Mouse (Mus musculus) limb, embryonic 12.5 days (tissue): ENCODE measurements at regions not wholly inside any gene's neighbourhood (a gene's known extent, or its start where the extent isn't known, plus 50 kb on each side); places are given as distances from the start of the nearest gene placed in this dataset.

Experiments used
- ATAC-seq: fragments of 200-750 bp; cut with Nextera tagmentation; 2 replicates; pipeline ENCODE4 v1.8.0; 2017; ENCODE audit warnings: low read depth, moderate TSS enrichment; ENCODE audit not compliant: insufficient number of reproducible peaks, insufficient read depth, low FRiP score, low TSS enrichment
- H3K27ac ChIP-seq: fragments of 300-500 bp; sonication (generic); 2 replicates; pipeline ENCODE4 v1.5.1; 2016; ENCODE audit warnings: mild to moderate bottlenecking, moderate library complexity
- H3K27me3 ChIP-seq: fragments of 300-500 bp; sonication (generic); 2 replicates; pipeline ENCODE4 v1.6.1; 2016; ENCODE audit warnings: mild to moderate bottlenecking, moderate library complexity
- H3K36me3 ChIP-seq: fragments of 300-500 bp; sonication (generic); 2 replicates; pipeline ENCODE4 v1.6.1; 2016; ENCODE audit warnings: mild to moderate bottlenecking, moderate library complexity
- H3K4me1 ChIP-seq: fragments of 300-500 bp; sonication (generic); replicated peaks from 2 replicates; pipeline ENCODE4 v1.6.1; 2016
- H3K4me2 ChIP-seq: fragments of 300-500 bp; sonication (generic); 2 replicates; pipeline ENCODE4 v1.6.1; 2016; ENCODE audit warnings: mild to moderate bottlenecking, moderate library complexity
- H3K4me3 ChIP-seq: fragments of 300-500 bp; sonication (generic); replicated peaks from 2 replicates; pipeline ENCODE4 v1.5.1; 2016; ENCODE audit warnings: mild to moderate bottlenecking
- H3K9ac ChIP-seq: fragments of 300-500 bp; sonication (generic); replicated peaks from 2 replicates; pipeline ENCODE4 v1.6.1; 2016; ENCODE audit warnings: mild to moderate bottlenecking, moderate library complexity
- H3K9me3 ChIP-seq: fragments of 300-500 bp; sonication (generic); 2 replicates; pipeline ENCODE4 v1.6.1; 2016; ENCODE audit warnings: mild to moderate bottlenecking, moderate library complexity
- WGBS: fragments of 180-500 bp; shearing (Covaris S2); methylation state at CpG from one replicate; pipeline ENCODE4 v1.1.7; 2016; 5-methylcytosine and 5-hydroxymethylcytosine counted together

GRCm38 (mm10) chr9:120676771-120677170 lies 105.5 kb downstream of the Rpl14 start:
- H3K9ac ChIP-seq = no peak overlapping the region
- H3K4me2 ChIP-seq = peak overlapping the region; percentile 66; the same call in 1 of the 2 replicates
- no peak overlapping the region for H3K4me3 ChIP-seq
- no peak overlapping the region for H3K27ac ChIP-seq
- peaks cover 41% of the 10 kb centered on the region for H3K4me1 ChIP-seq
- WGBS = 24% methylated on average over 8 of the region's 8 CpGs
- H3K9me3 ChIP-seq = no peaks in the 10 kb centered on the region
- H3K27me3 ChIP-seq = peaks cover 20% of the 10 kb centered on the region
- H3K36me3 ChIP-seq = no peaks in the 10 kb centered on the region
- ATAC-seq = no peak

- Histone ChIP-seq H3K9me3 (no peaks in the 10 kb centered on the region), H3K27ac (no peak overlapping the region), H3K4me2 (no peak overlapping the region), H3K4me1 (peaks cover 38% of the 10 kb centered on the region), H3K36me3 (no peaks in the 10 kb centered on the region), H3K9ac (no peak overlapping the region), H3K4me3 (no peak overlapping the region), H3K27me3 (peaks cover 20% of the 10 kb centered on the region)
- ATAC-seq = no peak
- 83% methylated on average over 5 of the region's 5 CpGs for WGBS
These were observed 106.0 kb downstream of the Rpl14 start for GRCm38 (mm10) chr9:120677216-120677615.

- peaks cover 9% of the 10 kb centered on the region; the same call in 1 of the 2 replicates for H3K27me3 ChIP-seq
- H3K4me3 ChIP-seq = no peak overlapping the region
- H3K36me3 ChIP-seq = no peaks in the 10 kb centered on the region
- no peaks in the 10 kb centered on the region for H3K9me3 ChIP-seq
- no peak for ATAC-seq
- WGBS = 42% methylated on average over 11 of the region's 11 CpGs
- no peak overlapping the region for H3K9ac ChIP-seq
- peaks cover 29% of the 10 kb centered on the region for H3K4me1 ChIP-seq
- H3K4me2 ChIP-seq = no peak overlapping the region
- H3K27ac ChIP-seq = no peak overlapping the region
These were observed 108.7 kb downstream of the Rpl14 start for GRCm38 (mm10) chr9:120679822-120680426.

GRCm38 (mm10) chr9:120681404-120681803 lies 110.2 kb downstream of the Rpl14 start:
- H3K9ac ChIP-seq = no peak overlapping the region
- peaks cover 18% of the 10 kb centered on the region for H3K4me1 ChIP-seq
- H3K4me3 ChIP-seq = no peak overlapping the region
- no peak for ATAC-seq
- H3K27ac ChIP-seq = no peak overlapping the region
- H3K4me2 ChIP-seq = no peak overlapping the region
- H3K27me3 ChIP-seq = no peaks in the 10 kb centered on the region; the same call in 1 of the 2 replicates
- no peaks in the 10 kb centered on the region for H3K36me3 ChIP-seq
- 20% methylated on average over 7 of the region's 7 CpGs for WGBS
- no peaks in the 10 kb centered on the region for H3K9me3 ChIP-seq

GRCm38 (mm10) chr9:120685961-120686360 lies 114.7 kb downstream of the Rpl14 start:
- no peak for ATAC-seq
- Histone ChIP-seq H3K9ac (no peak overlapping the region), H3K4me3 (no peak overlapping the region), H3K36me3 (no peaks in the 10 kb centered on the region), H3K9me3 (no peaks in the 10 kb centered on the region), H3K4me2 (no peak overlapping the region), H3K4me1 (peaks cover 21% of the 10 kb centered on the region), H3K27me3 (no peaks in the 10 kb centered on the region), H3K27ac (no peak overlapping the region)
- 4% methylated on average over 6 of the region's 7 CpGs for WGBS

GRCm38 (mm10) chr9:120689025-120689424 lies 117.8 kb downstream of the Rpl14 start:
- no peak overlapping the region for H3K9ac ChIP-seq
- H3K36me3 ChIP-seq = no peaks in the 10 kb centered on the region
- H3K27me3 ChIP-seq = no peaks in the 10 kb centered on the region
- WGBS = 84% methylated on average over 11 of the region's 11 CpGs
- H3K27ac ChIP-seq = no peak overlapping the region
- no peak overlapping the region for H3K4me2 ChIP-seq
- H3K4me1 ChIP-seq = peaks cover 33% of the 10 kb centered on the region
- H3K9me3 ChIP-seq = no peaks in the 10 kb centered on the region
- no peak overlapping the region for H3K4me3 ChIP-seq
- ATAC-seq = no peak

GRCm38 (mm10) chr9:120690510-120690909 lies 119.3 kb downstream of the Rpl14 start:
- H3K27me3 ChIP-seq = no peaks in the 10 kb centered on the region
- H3K9ac ChIP-seq = no peak overlapping the region; the same call in 1 of the 2 replicates
- H3K4me2 ChIP-seq = peak overlapping the region; percentile 53
- peak overlapping the region; percentile 97 for H3K27ac ChIP-seq
- H3K9me3 ChIP-seq = no peaks in the 10 kb centered on the region
- no peak for ATAC-seq
- peaks cover 33% of the 10 kb centered on the region for H3K4me1 ChIP-seq
- H3K36me3 ChIP-seq = no peaks in the 10 kb centered on the region
- no peak overlapping the region for H3K4me3 ChIP-seq
- WGBS = 9% methylated on average over 5 of the region's 5 CpGs

GRCm38 (mm10) chr9:120690961-120691941 lies 120.0 kb downstream of the Rpl14 start:
- H3K27me3 ChIP-seq = no peaks in the 10 kb centered on the region
- H3K9me3 ChIP-seq = no peaks in the 10 kb centered on the region
- H3K27ac ChIP-seq = peak overlapping the region; percentile 97
- peaks cover 32% of the 10 kb centered on the region for H3K4me1 ChIP-seq
- H3K4me2 ChIP-seq = peak overlapping the region; percentile 53
- ATAC-seq = peak; percentile 90
- H3K9ac ChIP-seq = peak overlapping the region; percentile 31; the same call in 1 of the 2 replicates
- no peaks in the 10 kb centered on the region for H3K36me3 ChIP-seq
- peak overlapping the region; percentile 8 for H3K4me3 ChIP-seq
- 1% methylated on average over 30 of the region's 30 CpGs for WGBS

GRCm38 (mm10) chr9:120691971-120692401 lies 120.7 kb downstream of the Rpl14 start:
- ATAC-seq = 0 out of 2 replicates have a peak, but pooled peaks have one; percentile 4

GRCm38 (mm10) chr9:120694457-120694856 lies 123.2 kb downstream of the Rpl14 start:
- Histone ChIP-seq H3K4me1 (peaks cover 33% of the 10 kb centered on the region), H3K27ac (no peak overlapping the region), H3K4me2 (no peak overlapping the region), H3K27me3 (no peaks in the 10 kb centered on the region), H3K9ac (no peak overlapping the region), H3K9me3 (no peaks in the 10 kb centered on the region), H3K36me3 (no peaks in the 10 kb centered on the region), H3K4me3 (no peak overlapping the region)
- no peak for ATAC-seq
- WGBS = 70% methylated on average over 5 of the region's 5 CpGs

More at GRCm38 (mm10) chr9:120691971-120692401, 120.7 kb downstream of the Rpl14 start:
- peak overlapping the region; percentile 53 for H3K4me2 ChIP-seq
- H3K27ac ChIP-seq = peak overlapping the region; percentile 97
- no peaks in the 10 kb centered on the region for H3K9me3 ChIP-seq
- 17% methylated on average over 14 of the region's 14 CpGs for WGBS
- no peaks in the 10 kb centered on the region for H3K36me3 ChIP-seq
- H3K4me3 ChIP-seq = peak overlapping the region; percentile 8
- H3K9ac ChIP-seq = peak overlapping the region; percentile 31
- H3K4me1 ChIP-seq = peaks cover 28% of the 10 kb centered on the region
- no peaks in the 10 kb centered on the region for H3K27me3 ChIP-seq

- 92% methylated on average over 10 of the region's 10 CpGs for WGBS
These were observed 124.7 kb downstream of the Rpl14 start for GRCm38 (mm10) chr9:120695966-120696365.

More at GRCm38 (mm10) chr9:120695966-120696365, 124.7 kb downstream of the Rpl14 start:
- H3K36me3 ChIP-seq = no peaks in the 10 kb centered on the region
- no peak overlapping the region for H3K9ac ChIP-seq
- H3K4me3 ChIP-seq = no peak overlapping the region
- H3K27ac ChIP-seq = no peak overlapping the region
- H3K9me3 ChIP-seq = no peaks in the 10 kb centered on the region
- no peak for ATAC-seq
- no peak overlapping the region for H3K4me2 ChIP-seq
- no peaks in the 10 kb centered on the region for H3K27me3 ChIP-seq
- peaks cover 18% of the 10 kb centered on the region for H3K4me1 ChIP-seq
